Mouse (Mus musculus): ENCODE results near the gene Rhbg.

DNA sequence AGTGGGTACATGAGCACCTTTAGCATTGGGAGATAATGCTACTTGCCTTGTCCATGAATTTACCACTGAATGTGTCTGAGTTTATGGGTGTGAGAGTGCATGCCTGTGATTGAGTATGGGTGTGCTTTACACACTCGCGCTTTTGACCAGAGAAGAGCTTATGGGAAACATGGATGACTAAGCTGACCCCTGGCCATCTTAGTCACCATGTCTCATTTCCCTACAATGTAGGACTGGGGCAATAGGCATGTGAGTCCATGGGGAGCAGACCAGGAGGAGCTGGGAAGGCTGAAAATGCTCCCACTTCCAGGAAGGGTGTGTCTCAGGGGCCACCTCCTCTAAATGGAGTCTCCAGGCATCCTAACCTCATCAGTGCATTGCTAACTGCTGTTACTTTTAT, 44.4 kb downstream of the Rhbg start:
- TF ChIP-seq CTCF (IDR thresholded peaks at IDR 0.05; ENCODE audit: low read depth) (no peak), EP300 (optimal IDR thresholded peaks at IDR 0.05) (no peak)

All from stomach, postnatal 0 days (tissue).